Mouse (Mus musculus): ENCODE data around the gene Lilrb4a. TPM values are rescaled to one million over a fixed set of nuclear protein-coding genes. Genes with fewer than 3 reads are reported as not detected.

Lilrb4a gene
- 0.08 and 0.29 TPM in 2 replicates for polyA plus RNA-seq (2012; rRNA removed; ENCODE audit: low replicate concordance)

GRCm38 (mm10) chr10:51490691-51491090 lies at the start of gene Lilrb4a:
Gene Lilrb4a, plus strand, starts transcription at chr10:51490956.

GRCm38 (mm10) chr10:51480397-51480796 lies 10.4 kb upstream of the Lilrb4a start, which contains the start of the genes Gm49339 and Lilr4b:
Gene Gm49339, plus strand, starts transcription at chr10:51480612.
Gene Lilr4b, plus strand, starts transcription at chr10:51480632.

Other genes starting within 250 kb of the Lilrb4a start
- gene Gm49339, start 10.3 kb upstream of the Lilrb4a start, polyA plus RNA-seq (2012; rRNA removed; ENCODE audit: low replicate concordance), result 0.50 and 0.83 TPM in 2 replicates
- gene Lilr4b, start 10.3 kb upstream of the Lilrb4a start, polyA plus RNA-seq (2012; rRNA removed; ENCODE audit: low replicate concordance), result 0.06 and 0.26 TPM in 2 replicates
- gene Fam162b, start 99.6 kb downstream of the Lilrb4a start, polyA plus RNA-seq (2012; rRNA removed; ENCODE audit: low replicate concordance), result 0.39 and 1.4 TPM in 2 replicates
- not detected in 2 replicates for gene Gprc6a, start 140.5 kb downstream of the Lilrb4a start, polyA plus RNA-seq (2012; rRNA removed; ENCODE audit: low replicate concordance)
- gene Rfx6, start 186.8 kb downstream of the Lilrb4a start, polyA plus RNA-seq (2012; rRNA removed; ENCODE audit: low replicate concordance), result 0.68 and 0.81 TPM in 2 replicates

Data from duodenum, adult 2 months (tissue).